Mouse (Mus musculus) right cerebral cortex, postnatal 14 days (tissue): ENCODE results near the gene Cdk5rap2.
A peak's percentile ranks its signal among the peaks of the same experiment; 100 is the strongest.

ENCODE experiments used
- DNase-seq: peaks from one replicate; pipeline ENCODE4 v3.0.0; 2022

The Cdk5rap2 gene

GRCm38 (mm10) chr4:70259726-70260418 lies 150.4 kb downstream of the Cdk5rap2 start:
- peak; percentile 33 for DNase-seq

GRCm38 (mm10) chr4:70258826-70259225 lies 151.4 kb downstream of the Cdk5rap2 start:
- DNase-seq, result no peak

GRCm38 (mm10) chr4:70258205-70258604 lies 152.0 kb downstream of the Cdk5rap2 start:
- peak; percentile 81 for DNase-seq

- DNase-seq, result no peak
Observed at GRCm38 (mm10) chr4:70251782-70252181, 158.5 kb downstream of the Cdk5rap2 start.

- DNase-seq, result no peak
Observed at GRCm38 (mm10) chr4:70245706-70246105, 164.5 kb downstream of the Cdk5rap2 start.

- DNase-seq, result no peak
Observed at GRCm38 (mm10) chr4:70243561-70244120, 166.6 kb downstream of the Cdk5rap2 start.

GRCm38 (mm10) chr4:70239731-70240130 lies 170.5 kb downstream of the Cdk5rap2 start:
- DNase-seq, result no peak

GRCm38 (mm10) chr4:70238862-70239261 lies 171.4 kb downstream of the Cdk5rap2 start:
- DNase-seq, result no peak

- DNase-seq, result no peak
Observed at GRCm38 (mm10) chr4:70232383-70232782, 177.9 kb downstream of the Cdk5rap2 start.

- DNase-seq, result no peak
Observed at GRCm38 (mm10) chr4:70229874-70230273, 180.4 kb downstream of the Cdk5rap2 start.

- no peak for DNase-seq
Observed at GRCm38 (mm10) chr4:70228350-70228749, 181.9 kb downstream of the Cdk5rap2 start.

- no peak for DNase-seq
Observed at GRCm38 (mm10) chr4:70227667-70228066, 182.6 kb downstream of the Cdk5rap2 start.

GRCm38 (mm10) chr4:70224503-70224902 lies 185.7 kb downstream of the Cdk5rap2 start:
- no peak for DNase-seq

- DNase-seq, result no peak
Observed at GRCm38 (mm10) chr4:70221878-70222277, 188.4 kb downstream of the Cdk5rap2 start.

- DNase-seq, result no peak
Observed at GRCm38 (mm10) chr4:70221370-70221769, 188.9 kb downstream of the Cdk5rap2 start.

GRCm38 (mm10) chr4:70220277-70221180 lies 189.7 kb downstream of the Cdk5rap2 start:
- no peak for DNase-seq

- no peak for DNase-seq
Observed at GRCm38 (mm10) chr4:70219776-70220175, 190.5 kb downstream of the Cdk5rap2 start.

- DNase-seq, result no peak
Observed at GRCm38 (mm10) chr4:70185971-70186370, 224.3 kb downstream of the Cdk5rap2 start.
